Mouse (Mus musculus): Measurements from ENCODE around the gene Ddah2.

DNA sequence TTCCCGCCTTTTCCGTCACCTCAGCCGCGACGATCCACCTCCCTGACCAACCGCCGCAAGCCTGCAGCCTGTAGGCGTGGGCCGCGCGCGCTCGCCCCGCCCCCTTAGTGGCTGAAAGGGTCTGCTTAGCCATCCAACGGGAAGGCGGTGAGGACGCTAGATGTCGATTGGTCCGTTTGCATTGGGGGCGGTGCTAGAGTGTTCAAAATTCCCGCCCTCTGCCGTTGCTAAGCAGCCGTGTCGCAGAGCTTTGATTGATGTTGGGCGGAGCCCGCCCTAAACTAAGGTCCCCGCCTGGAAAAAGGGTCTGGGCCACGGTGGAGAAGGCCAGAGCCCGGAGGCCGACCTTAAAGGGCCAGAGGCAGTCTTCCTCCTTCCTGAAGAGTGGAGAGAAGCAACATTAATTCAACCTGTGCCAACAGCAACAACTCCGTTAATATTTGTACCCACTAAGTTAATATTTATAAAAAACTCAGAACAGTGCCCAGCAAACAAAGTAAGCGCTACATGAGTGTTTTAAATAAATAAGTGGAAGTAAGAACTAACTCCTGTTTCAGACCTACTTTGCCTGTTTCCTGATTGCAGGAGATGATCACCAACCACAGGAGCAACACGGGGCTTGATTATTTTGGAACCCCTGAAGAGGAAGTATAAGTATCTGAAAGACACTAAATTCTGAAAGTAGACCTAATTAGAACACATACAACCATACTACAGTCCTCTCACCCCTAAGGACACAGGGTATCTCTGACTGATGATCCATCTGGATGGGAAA is 12.0 kb upstream of the Ddah2 start, which contains the start of gene Msh5:
- TF ChIP-seq CTCF (IDR thresholded peaks at IDR 0.05; ENCODE audit: low read depth, low read length) (no peak), GATA1 (IDR thresholded peaks at IDR 0.05; ENCODE audit: borderline replicate concordance, low read length) (no peak), TAL1 (conservative IDR thresholded peaks at IDR 0.05; ENCODE audit: low read depth, low read length) (no peak), POLR2AphosphoS5 (IDR thresholded peaks at IDR 0.05; ENCODE audit: insufficient replicate concordance, low read depth, low read length) (no peak), GATA2 (IDR thresholded peaks at IDR 0.05; ENCODE audit: borderline replicate concordance, low read depth, low read length) (no peak)
